In genomic region chr6:122519384-122519783, GRCm38 (mm10) we compare ENCODE assay signal across 10 mouse cellular contexts. TPM values are rescaled to one million over a fixed set of nuclear protein-coding genes. Genes with fewer than 3 reads are reported as not detected.
A peak's percentile ranks its signal among the peaks of the same experiment; 100 is the strongest.
DNase-seq lines count a peak whose midpoint lies in the region; ATAC-seq and TF ChIP-seq lines count a peak whose summit lies in the region.
"Had no signal": no experiment of that assay in that cellular context is flagged by ENCODE, and none has a peak within 500 bp of the region (broad histone marks: within the 10 kb centered on the region; RNA-seq: fewer than 3 reads in every experiment).

No protein-coding gene starts in this region.

- H3K27ac ChIP-seq in forebrain, embryonic 15.5 days (replicated peaks) = no peak overlapping the region
- no peak overlapping the region for H3K27ac ChIP-seq in forebrain, embryonic 13.5 days
- H3K27ac ChIP-seq in embryonic facial prominence, embryonic 14.5 days (replicated peaks; ENCODE audit: low read depth, low read length) = no peak overlapping the region
- H3K27ac ChIP-seq: lung, embryonic 15.5 days; stomach, embryonic 15.5 days had no signal

- TF ChIP-seq CTCF in E14TG2a.4 (conservative IDR thresholded peaks at IDR 0.05; ENCODE audit: low read length) = peak; percentile 92

- no peaks in the 10 kb centered on the region for H3K4me1 ChIP-seq in forebrain, embryonic 15.5 days
- H3K4me1 ChIP-seq in forebrain, embryonic 13.5 days = no peaks in the 10 kb centered on the region
- H3K4me1 ChIP-seq in E14TG2a.4 (replicated peaks; ENCODE audit: low read depth, low read length) = peaks cover 27% of the 10 kb centered on the region
- H3K4me1 ChIP-seq in embryonic facial prominence, embryonic 14.5 days (ENCODE audit: control insufficient read depth, insufficient read depth, low read length) = no peaks in the 10 kb centered on the region
- H3K4me1 ChIP-seq: lung, embryonic 15.5 days; stomach, embryonic 15.5 days had no signal

- WGBS in forebrain, embryonic 15.5 days = 33% methylated on average over 2 of the region's 2 CpGs
- WGBS in forebrain, embryonic 13.5 days = 36% methylated on average over 2 of the region's 2 CpGs
- 15% methylated on average over 2 of the region's 2 CpGs for WGBS in embryonic facial prominence, embryonic 14.5 days

- peak; percentile 52 to 60 for DNase-seq in left cerebral cortex, postnatal 14 days (ENCODE audit: low spot score in 2 of 2)
- DNase-seq in left cerebral cortex, postnatal 4 days = no peak
- DNase-seq in embryonic facial prominence, embryonic 14.5 days (ENCODE audit: low spot score) = peak; percentile 48
- DNase-seq in ovary, postnatal 14 days (ENCODE audit: low spot score) = no peak
- no peak for DNase-seq in right cerebral cortex, postnatal 25 days

- intact Hi-C loops in left cerebral cortex, postnatal 14 days (cut with DNase I) = loop anchor here (5.0 kb wide), 1 partner anchor 262 kb away; no protein-coding TSS in a partner anchor
- intact Hi-C loops in left cerebral cortex, postnatal 4 days (cut with DNase I) = no loop called here

- H3K9ac ChIP-seq in forebrain, embryonic 15.5 days (replicated peaks) = no peak overlapping the region
- H3K9ac ChIP-seq in forebrain, embryonic 13.5 days = no peak overlapping the region
- H3K9ac ChIP-seq in embryonic facial prominence, embryonic 14.5 days (ENCODE audit: low read depth, low read length) = no peak overlapping the region
- H3K9ac ChIP-seq: lung, embryonic 15.5 days; stomach, embryonic 15.5 days had no signal

- H3K4me2 ChIP-seq in forebrain, embryonic 15.5 days (replicated peaks) = no peak overlapping the region
- no peak overlapping the region for H3K4me2 ChIP-seq in forebrain, embryonic 13.5 days
- no peak overlapping the region for H3K4me2 ChIP-seq in embryonic facial prominence, embryonic 14.5 days (ENCODE audit: low read depth, low read length)
- H3K4me2 ChIP-seq: lung, embryonic 15.5 days; stomach, embryonic 15.5 days had no signal

- H3K27me3 ChIP-seq in forebrain, embryonic 15.5 days = no peaks in the 10 kb centered on the region
- H3K27me3 ChIP-seq in forebrain, embryonic 13.5 days = no peaks in the 10 kb centered on the region
- no peaks in the 10 kb centered on the region for H3K27me3 ChIP-seq in E14TG2a.4 (ENCODE audit: insufficient read depth, low read length)
- H3K27me3 ChIP-seq in embryonic facial prominence, embryonic 14.5 days (replicated peaks; ENCODE audit: control insufficient read depth, insufficient read depth, low read length) = no peaks in the 10 kb centered on the region
- H3K27me3 ChIP-seq: lung, embryonic 15.5 days; stomach, embryonic 15.5 days had no signal

- no peak overlapping the region for H3K4me3 ChIP-seq in forebrain, embryonic 15.5 days
- H3K4me3 ChIP-seq in forebrain, embryonic 13.5 days = no peak overlapping the region
- no peak overlapping the region for H3K4me3 ChIP-seq in E14TG2a.4 (replicated peaks; ENCODE audit: low read length)
- H3K4me3 ChIP-seq in embryonic facial prominence, embryonic 14.5 days (ENCODE audit: low read depth, low read length) = no peak overlapping the region
- H3K4me3 ChIP-seq: lung, embryonic 15.5 days; stomach, embryonic 15.5 days had no signal

- ATAC-seq in forebrain, embryonic 15.5 days (replicated peaks) = 0 out of 2 replicates have a peak, but pooled peaks have one; percentile 21
- ATAC-seq in forebrain, embryonic 13.5 days = no peak; the same call in 1 of the 2 replicates
- no peak for ATAC-seq in embryonic facial prominence, embryonic 14.5 days (ENCODE audit: low read depth)

- H3K36me3 ChIP-seq in forebrain, embryonic 15.5 days = no peaks in the 10 kb centered on the region
- H3K36me3 ChIP-seq in forebrain, embryonic 13.5 days (ENCODE audit: poor library complexity, severe bottlenecking) = no peaks in the 10 kb centered on the region
- H3K36me3 ChIP-seq in E14TG2a.4 (ENCODE audit: insufficient read depth, low read length) = no peaks in the 10 kb centered on the region
- no peaks in the 10 kb centered on the region for H3K36me3 ChIP-seq in embryonic facial prominence, embryonic 14.5 days (ENCODE audit: control insufficient read depth, insufficient read depth, low read length)
- H3K36me3 ChIP-seq: lung, embryonic 15.5 days; stomach, embryonic 15.5 days had no signal

- H3K9me3 ChIP-seq in forebrain, embryonic 15.5 days = no peaks in the 10 kb centered on the region
- no peaks in the 10 kb centered on the region for H3K9me3 ChIP-seq in forebrain, embryonic 13.5 days (replicated peaks)
- no peaks in the 10 kb centered on the region for H3K9me3 ChIP-seq in E14TG2a.4 (ENCODE audit: low read length)
- H3K9me3 ChIP-seq in embryonic facial prominence, embryonic 14.5 days (ENCODE audit: control insufficient read depth, low read length) = no peaks in the 10 kb centered on the region
- H3K9me3 ChIP-seq: lung, embryonic 15.5 days; stomach, embryonic 15.5 days had no signal

RNA-seq across cellular contexts. Expression of gene Mfap5, which starts 13.7 kb away (rescaled TPM):
- polyA plus RNA-seq in forebrain, embryonic 15.5 days (2015; fragmentation: Nextera tagmentation; extraction: Ambion mirVana) = 0.72 and 1.8 TPM in 2 replicates
- polyA plus RNA-seq in forebrain, embryonic 13.5 days (2015; fragmentation: Nextera tagmentation; extraction: Ambion mirVana) = 1.0 and 1.2 TPM in 2 replicates
- total RNA-seq in left cerebral cortex, postnatal 14 days (2021) = 1 to 10 TPM; 2.1 TPM
- total RNA-seq in left cerebral cortex, postnatal 4 days (2021) = 1 to 10 TPM; 1.5 to 2.1 TPM
- polyA plus RNA-seq in embryonic facial prominence, embryonic 14.5 days (2014; fragmentation: Nextera tagmentation; extraction: Ambion mirVana) = 70.7 and 98.8 TPM in 2 replicates

RNA-seq across cellular contexts. Expression of gene Rimklb, which starts 20.8 kb away (rescaled TPM):
- polyA plus RNA-seq in forebrain, embryonic 15.5 days (2015; fragmentation: Nextera tagmentation; extraction: Ambion mirVana) = 98.3 and 106 TPM in 2 replicates
- polyA plus RNA-seq in forebrain, embryonic 13.5 days (2015; fragmentation: Nextera tagmentation; extraction: Ambion mirVana) = 81.1 and 81.7 TPM in 2 replicates
- 100 to 1,000 TPM; 135 to 136 TPM for total RNA-seq in left cerebral cortex, postnatal 14 days (2021)
- 100 to 1,000 TPM; 392 to 432 TPM for total RNA-seq in left cerebral cortex, postnatal 4 days (2021)
- polyA plus RNA-seq in embryonic facial prominence, embryonic 14.5 days (2014; fragmentation: Nextera tagmentation; extraction: Ambion mirVana) = 10.5 and 15.9 TPM in 2 replicates

RNA-seq across cellular contexts. Expression of gene Aicda, which starts 34.2 kb away (rescaled TPM):
- 0.37 and 0.45 TPM in 2 replicates for polyA plus RNA-seq in forebrain, embryonic 15.5 days (2015; fragmentation: Nextera tagmentation; extraction: Ambion mirVana)
- 0.12 and 0.21 TPM in 2 replicates for polyA plus RNA-seq in forebrain, embryonic 13.5 days (2015; fragmentation: Nextera tagmentation; extraction: Ambion mirVana)
- total RNA-seq in left cerebral cortex, postnatal 14 days (2021) = not detected
- under 1 TPM; 0.18 to 0.58 TPM for total RNA-seq in left cerebral cortex, postnatal 4 days (2021)
- polyA plus RNA-seq in embryonic facial prominence, embryonic 14.5 days (2014; fragmentation: Nextera tagmentation; extraction: Ambion mirVana) = 0.13 and 0.16 TPM in 2 replicates
- polyA plus RNA-seq: lung, embryonic 15.5 days had no signal

Comparison
In these comparisons a context has a peak if more than half of its experiments do, and no peak if none do; other contexts are left out.
1. DNase-seq: peak in left cerebral cortex, postnatal 14 days (2 of 2) and embryonic facial prominence, embryonic 14.5 days (single experiment); none in left cerebral cortex, postnatal 4 days (single experiment), ovary, postnatal 14 days (single experiment) and right cerebral cortex, postnatal 25 days (single experiment).
2. RNA of gene Mfap5, which starts 13.7 kb away (polyA plus RNA-seq): 70.7 to 98.8 TPM in embryonic facial prominence, embryonic 14.5 days; 0.72 to 1.8 TPM in forebrain, embryonic 15.5 days and 1.0 to 1.2 TPM in forebrain, embryonic 13.5 days; every median in the first group is over 10 times any median in the second.